Mouse (Mus musculus): ENCODE data around the gene Mex3a. TPM values are rescaled to one million over a fixed set of nuclear protein-coding genes. Genes with fewer than 3 reads are reported as not detected.
A peak's percentile ranks its signal among the peaks of the same experiment; 100 is the strongest.

Gene Mex3a
- polyA plus RNA-seq, 1 experiment = not detected

- Histone ChIP-seq H3K4me1 (ENCODE audit: control insufficient read depth, insufficient read depth, low read length) (peaks cover 46% of the 10 kb centered on the region), H3K4me3 (ENCODE audit: insufficient read depth, low read depth, low read length) (no peak overlapping the region), H3K27ac (ENCODE audit: insufficient read depth, low read depth, low read length) (peak overlapping the region; percentile 52; the same call in 1 of the 2 replicates)
- 64% methylated on average over 9 of the region's 9 CpGs for WGBS
- TF ChIP-seq CTCF (IDR thresholded peaks at IDR 0.05; ENCODE audit: insufficient read depth, low read depth, low read length) (no peak), POLR2A (IDR thresholded peaks at IDR 0.05; ENCODE audit: insufficient read depth, low read depth, low read length) (no peak)
These were observed 37.2 kb upstream of the Mex3a start for GRCm38 (mm10) chr3:88494836-88495628.

- TF ChIP-seq CTCF (IDR thresholded peaks at IDR 0.05; ENCODE audit: insufficient read depth, low read depth, low read length) (no peak), POLR2A (IDR thresholded peaks at IDR 0.05; ENCODE audit: insufficient read depth, low read depth, low read length) (no peak)
- Histone ChIP-seq H3K4me3 (ENCODE audit: insufficient read depth, low read depth, low read length) (no peak overlapping the region), H3K4me1 (ENCODE audit: control insufficient read depth, insufficient read depth, low read length) (peaks cover 47% of the 10 kb centered on the region), H3K27ac (ENCODE audit: insufficient read depth, low read depth, low read length) (no peak overlapping the region)
- 76% methylated on average over 10 of the region's 10 CpGs for WGBS
These were observed 36.3 kb upstream of the Mex3a start for GRCm38 (mm10) chr3:88495741-88496415.

- Histone ChIP-seq H3K27ac (ENCODE audit: insufficient read depth, low read depth, low read length) (no peak overlapping the region), H3K4me1 (ENCODE audit: control insufficient read depth, insufficient read depth, low read length) (peaks cover 39% of the 10 kb centered on the region), H3K4me3 (ENCODE audit: insufficient read depth, low read depth, low read length) (no peak overlapping the region)
- 80% methylated on average over 4 of the region's 4 CpGs for WGBS
- TF ChIP-seq POLR2A (IDR thresholded peaks at IDR 0.05; ENCODE audit: insufficient read depth, low read depth, low read length) (no peak), CTCF (IDR thresholded peaks at IDR 0.05; ENCODE audit: insufficient read depth, low read depth, low read length) (no peak)
These were observed 32.6 kb upstream of the Mex3a start for GRCm38 (mm10) chr3:88499580-88499979.

GRCm38 (mm10) chr3:88500087-88500486 lies 32.1 kb upstream of the Mex3a start:
- WGBS = 62% methylated on average over 7 of the region's 7 CpGs
- TF ChIP-seq POLR2A (IDR thresholded peaks at IDR 0.05; ENCODE audit: insufficient read depth, low read depth, low read length) (no peak), CTCF (IDR thresholded peaks at IDR 0.05; ENCODE audit: insufficient read depth, low read depth, low read length) (no peak)
- H3K4me3 ChIP-seq (ENCODE audit: insufficient read depth, low read depth, low read length) = no peak overlapping the region

DNA sequence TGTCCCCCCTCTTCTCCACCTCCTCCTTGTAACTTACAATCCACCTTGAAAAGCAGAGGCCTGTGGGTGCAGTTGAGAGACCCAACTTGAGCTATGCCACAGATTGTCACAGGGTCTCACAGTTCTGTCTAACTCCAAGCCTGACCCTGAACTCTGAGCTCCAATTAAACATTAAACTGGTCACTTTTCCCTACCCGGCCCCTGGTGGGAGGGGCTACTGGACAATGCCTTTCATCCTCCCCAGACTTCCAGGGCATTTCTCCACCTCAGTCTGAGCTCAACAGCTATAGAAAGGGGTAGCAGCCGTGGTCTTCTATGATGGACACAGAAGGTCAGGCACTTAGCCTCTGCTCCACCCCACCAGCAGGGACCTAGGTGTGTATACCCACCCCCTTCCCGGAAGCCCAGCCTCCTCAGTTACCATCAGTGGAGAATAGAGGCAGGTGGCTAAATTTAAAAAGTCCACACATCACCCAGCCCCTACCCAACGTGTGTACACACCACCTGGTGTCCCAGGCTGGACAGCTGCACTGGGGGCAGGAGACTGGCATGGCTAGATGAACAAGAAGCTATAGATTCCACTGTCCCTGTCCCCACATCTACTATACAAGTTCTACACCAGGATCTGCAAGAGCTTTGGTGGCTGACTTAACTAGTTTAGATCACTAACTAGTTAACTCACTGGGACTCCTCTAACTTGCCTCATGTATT lies 31.4 kb upstream of the Mex3a start:
- TF ChIP-seq CTCF (IDR thresholded peaks at IDR 0.05; ENCODE audit: insufficient read depth, low read depth, low read length) (no peak), POLR2A (IDR thresholded peaks at IDR 0.05; ENCODE audit: insufficient read depth, low read depth, low read length) (no peak)
- Histone ChIP-seq H3K4me3 (ENCODE audit: insufficient read depth, low read depth, low read length) (no peak overlapping the region), H3K27ac (ENCODE audit: insufficient read depth, low read depth, low read length) (no peak overlapping the region), H3K4me1 (ENCODE audit: control insufficient read depth, insufficient read depth, low read length) (peaks cover 38% of the 10 kb centered on the region)
- WGBS = 45% methylated on average over 4 of the region's 4 CpGs

More at GRCm38 (mm10) chr3:88500087-88500486, 32.1 kb upstream of the Mex3a start:
- Histone ChIP-seq H3K4me1 (ENCODE audit: control insufficient read depth, insufficient read depth, low read length) (peaks cover 39% of the 10 kb centered on the region), H3K27ac (ENCODE audit: insufficient read depth, low read depth, low read length) (no peak overlapping the region)

DNA sequence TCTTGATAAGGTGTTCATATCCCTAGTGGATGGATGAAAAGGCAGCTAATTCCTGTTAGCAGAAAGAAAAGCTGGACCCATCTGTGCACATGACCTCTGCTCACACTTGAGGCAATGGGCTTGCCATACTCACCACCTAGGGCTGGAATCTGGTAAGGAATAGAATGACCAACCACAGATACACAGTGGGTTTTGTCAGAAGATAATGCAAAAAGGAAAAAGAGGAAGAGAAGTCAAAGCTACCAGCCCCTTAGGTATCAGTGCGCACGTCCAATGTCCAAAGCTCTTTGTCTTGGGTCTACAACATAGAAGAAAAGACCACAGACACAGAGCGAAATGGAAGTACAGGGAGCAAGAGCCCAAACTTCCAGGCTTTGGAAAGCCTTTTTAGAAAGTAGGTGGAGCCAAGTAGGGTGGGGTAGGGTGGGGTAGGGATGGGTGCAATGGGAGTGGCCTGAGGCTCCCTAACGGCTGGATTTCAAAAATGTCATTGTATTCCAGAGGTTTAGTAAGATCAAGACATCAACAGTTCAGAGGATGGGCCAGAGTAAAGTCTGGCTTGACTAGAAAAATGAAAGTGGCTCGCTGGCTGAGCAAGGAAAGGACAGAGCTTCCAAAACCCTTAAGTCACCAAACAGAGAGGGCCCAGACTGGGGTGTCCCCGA lies 30.7 kb upstream of the Mex3a start:
- Histone ChIP-seq H3K4me3 (ENCODE audit: insufficient read depth, low read depth, low read length) (peak overlapping the region; percentile 63), H3K27ac (ENCODE audit: insufficient read depth, low read depth, low read length) (no peak overlapping the region), H3K4me1 (ENCODE audit: control insufficient read depth, insufficient read depth, low read length) (peaks cover 37% of the 10 kb centered on the region)
- TF ChIP-seq CTCF (IDR thresholded peaks at IDR 0.05; ENCODE audit: insufficient read depth, low read depth, low read length) (no peak), POLR2A (IDR thresholded peaks at IDR 0.05; ENCODE audit: insufficient read depth, low read depth, low read length) (no peak)
- WGBS = 46% methylated on average over 6 of the region's 6 CpGs

GRCm38 (mm10) chr3:88502031-88502571 lies 30.1 kb upstream of the Mex3a start:
- WGBS = 8% methylated on average over 11 of the region's 11 CpGs
- Histone ChIP-seq H3K4me1 (ENCODE audit: control insufficient read depth, insufficient read depth, low read length) (peaks cover 37% of the 10 kb centered on the region), H3K4me3 (ENCODE audit: insufficient read depth, low read depth, low read length) (peak overlapping the region; percentile 63), H3K27ac (ENCODE audit: insufficient read depth, low read depth, low read length) (no peak overlapping the region)
- TF ChIP-seq CTCF (IDR thresholded peaks at IDR 0.05; ENCODE audit: insufficient read depth, low read depth, low read length) = no peak
- no peak for TF ChIP-seq POLR2A (IDR thresholded peaks at IDR 0.05; ENCODE audit: insufficient read depth, low read depth, low read length)

Data from olfactory bulb, adult 2 months (tissue).